Mouse (Mus musculus) layer of hippocampus, postnatal 25 days (tissue): Measurements from ENCODE around the gene Pdgfc. TPM values are rescaled to one million over a fixed set of nuclear protein-coding genes. Genes with fewer than 3 reads are reported as not detected.
A peak's percentile ranks its signal among the peaks of the same experiment; 100 is the strongest.

Experiments
- DNase-seq, 2 experiments: peaks; one replicate each; pipeline ENCODE4 v3.0.0; 2022; ENCODE audit warnings: mixed read lengths in 2 of 2, low spot score in 1 of 2; ENCODE audit errors: extremely low spot score in 1 of 2
- total RNA-seq, 2 experiments: library from RNA; stranded (reverse); gene quantifications; 2 replicates each; pipeline ENCODE4 v1.2.3; 2021

Pdgfc gene
- total RNA-seq, 2 experiments from 2014 or later, result 5.4 to 5.6 TPM

- DNase-seq, result no peak
Measured at GRCm38 (mm10) chr3:81044653-81045343, 8.6 kb downstream of the Pdgfc start.

GRCm38 (mm10) chr3:81045344-81046050 lies 9.3 kb downstream of the Pdgfc start:
- no peak for DNase-seq

GRCm38 (mm10) chr3:81046652-81047607 lies 10.7 kb downstream of the Pdgfc start:
- DNase-seq, result no peak

- no peak for DNase-seq
Measured at GRCm38 (mm10) chr3:81051522-81051921, 15.3 kb downstream of the Pdgfc start.

- DNase-seq, result no peak
Measured at GRCm38 (mm10) chr3:81052422-81052821, 16.2 kb downstream of the Pdgfc start.

GRCm38 (mm10) chr3:81054074-81054473 lies 17.9 kb downstream of the Pdgfc start:
- no peak for DNase-seq

GRCm38 (mm10) chr3:81057719-81058118 lies 21.5 kb downstream of the Pdgfc start:
- no peak for DNase-seq

- DNase-seq, result no peak
Measured at GRCm38 (mm10) chr3:81058527-81059031, 22.4 kb downstream of the Pdgfc start.

- DNase-seq, result no peak
Measured at GRCm38 (mm10) chr3:81068550-81068949, 32.3 kb downstream of the Pdgfc start.

- DNase-seq, result no peak
Measured at GRCm38 (mm10) chr3:81101136-81101535, 64.9 kb downstream of the Pdgfc start.

- peak in 1 of 2 experiments; percentile 4 for DNase-seq
Measured at GRCm38 (mm10) chr3:81102158-81102876, 66.1 kb downstream of the Pdgfc start.

- no peak for DNase-seq
Measured at GRCm38 (mm10) chr3:81102877-81103420, 66.7 kb downstream of the Pdgfc start.

GRCm38 (mm10) chr3:81107515-81107914 lies 71.3 kb downstream of the Pdgfc start:
- DNase-seq, result no peak

GRCm38 (mm10) chr3:81110968-81111367 lies 74.8 kb downstream of the Pdgfc start:
- no peak for DNase-seq

GRCm38 (mm10) chr3:81112892-81113291 lies 76.7 kb downstream of the Pdgfc start:
- no peak for DNase-seq

- no peak for DNase-seq
Measured at GRCm38 (mm10) chr3:81120664-81121063, 84.4 kb downstream of the Pdgfc start.

GRCm38 (mm10) chr3:81121731-81122130 lies 85.5 kb downstream of the Pdgfc start:
- DNase-seq, result no peak

- no peak for DNase-seq
Measured at GRCm38 (mm10) chr3:81123461-81123860, 87.2 kb downstream of the Pdgfc start.

- DNase-seq, result no peak
Measured at GRCm38 (mm10) chr3:81127013-81127412, 90.8 kb downstream of the Pdgfc start.

- DNase-seq, result no peak
Measured at GRCm38 (mm10) chr3:81136985-81137384, 100.8 kb downstream of the Pdgfc start.
